Mouse (Mus musculus) hindbrain, postnatal 0 days (tissue): Measurements from ENCODE around the gene Tmprss3. TPM values are rescaled to one million over a fixed set of nuclear protein-coding genes. Genes with fewer than 3 reads are reported as not detected.
A peak's percentile ranks its signal among the peaks of the same experiment; 100 is the strongest.

Experiments used
- ATAC-seq: fragments of 200-750 bp; cut with Nextera tagmentation; 2 replicates; pipeline ENCODE4 v1.8.0; 2017; ENCODE audit warnings: mild to moderate bottlenecking, moderate TSS enrichment, moderate library complexity
- DNase-seq: peaks from one replicate; pipeline ENCODE4 v3.0.0-alpha.2; 2015; ENCODE audit warnings: low spot score
- H3K27ac ChIP-seq: fragments of 300-500 bp; sonication (generic); 2 replicates; pipeline ENCODE4 v1.5.1; 2014; ENCODE audit warnings: mild to moderate bottlenecking
- H3K27me3 ChIP-seq: fragments of 300-500 bp; sonication (generic); 2 replicates; pipeline ENCODE4 v1.6.1; 2014; ENCODE audit warnings: low read length, mixed read lengths; ENCODE audit not compliant: insufficient read depth
- H3K36me3 ChIP-seq: fragments of 300-500 bp; sonication (generic); 2 replicates; pipeline ENCODE4 v1.6.1; 2014; ENCODE audit warnings: low read length, mixed read lengths; ENCODE audit not compliant: insufficient read depth
- H3K4me1 ChIP-seq: fragments of 300-500 bp; sonication (generic); 2 replicates; pipeline ENCODE4 v1.6.1; 2014; ENCODE audit warnings: antibody characterized with exemption, low read length, mixed read lengths; ENCODE audit not compliant: insufficient read depth
- H3K4me2 ChIP-seq: fragments of 300-500 bp; sonication (generic); 2 replicates; pipeline ENCODE4 v1.6.1; 2014; ENCODE audit warnings: low read depth, mild to moderate bottlenecking, low read length, moderate library complexity, mixed read lengths
- H3K4me3 ChIP-seq: fragments of 300-500 bp; sonication (generic); 2 replicates; pipeline ENCODE4 v1.5.1; 2014; ENCODE audit warnings: low read length
- H3K9ac ChIP-seq: fragments of 300-500 bp; sonication (generic); replicated peaks from 2 replicates; pipeline ENCODE4 v1.6.1; 2014; ENCODE audit warnings: mild to moderate bottlenecking, low read length, moderate library complexity, mixed read lengths
- H3K9me3 ChIP-seq: fragments of 300-500 bp; sonication (generic); 2 replicates; pipeline ENCODE4 v1.6.1; 2016; ENCODE audit warnings: low read length, mixed read lengths
- CTCF ChIP-seq: IDR thresholded peaks from 2 replicates; pipeline ENCODE4 v1.5.1; 2016; ENCODE audit warnings: antibody characterized with exemption, control low read depth, low read depth
- WGBS: fragments of 180-500 bp; shearing (Covaris S2); extraction: QIAGEN DNeasy Blood & Tissue Kit; methylation state at CpG from one replicate; pipeline ENCODE4 v1.1.7; 2014; 5-methylcytosine and 5-hydroxymethylcytosine counted together
- polyA plus RNA-seq: library from polyadenylated mRNA; unstranded; fragments of >200 nt; fragmentation: Nextera tagmentation; extraction: Ambion mirVana; gene quantifications from 2 replicates; pipeline ENCODE4 v1.2.1, GENCODE M21; 2015
- total RNA-seq: library from RNA; depleted of rRNA; stranded (reverse); fragments of >200 nt; gene quantifications from 2 replicates; pipeline ENCODE4 v1.2.3, GENCODE M21; 2014

The Tmprss3 gene
- total and polyA plus RNA-seq, 2 experiments from 2014 or later, result 0.10 to 0.23 TPM

GRCm38 (mm10) chr17:31196283-31196682, 2.5 kb downstream of the Tmprss3 start:
- Histone ChIP-seq H3K4me2 (no peak overlapping the region), H3K4me3 (no peak overlapping the region), H3K4me1 (no peaks in the 10 kb centered on the region), H3K9me3 (no peaks in the 10 kb centered on the region), H3K36me3 (no peaks in the 10 kb centered on the region), H3K9ac (no peak overlapping the region), H3K27me3 (no peaks in the 10 kb centered on the region), H3K27ac (no peak overlapping the region)
- 90% methylated on average over 7 of the region's 7 CpGs for WGBS
- no peak for DNase-seq
- no peak for TF ChIP-seq CTCF
- ATAC-seq, result no peak

DNA sequence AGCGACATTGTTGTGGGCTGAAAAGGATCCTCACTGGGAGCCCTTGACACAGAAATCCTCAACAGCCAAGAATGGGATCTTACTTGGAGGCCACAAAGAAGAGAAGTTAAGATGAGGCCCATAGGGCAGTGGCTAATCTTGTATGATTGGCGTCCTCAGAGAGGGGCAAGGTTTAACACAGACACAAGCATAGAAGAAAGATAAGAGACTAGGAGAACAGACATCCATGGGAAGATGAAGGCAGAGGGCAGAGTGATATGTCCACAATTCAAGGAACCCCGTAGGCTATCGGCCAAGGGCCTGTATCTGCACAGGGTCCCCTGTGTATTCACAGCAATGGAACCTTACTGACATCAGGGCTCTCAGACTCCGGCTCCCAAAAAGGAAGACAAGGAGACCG, 3.6 kb downstream of the Tmprss3 start:
- Histone ChIP-seq H3K27ac (no peak overlapping the region), H3K4me1 (no peaks in the 10 kb centered on the region), H3K4me2 (no peak overlapping the region), H3K9ac (no peak overlapping the region), H3K27me3 (no peaks in the 10 kb centered on the region), H3K4me3 (no peak overlapping the region), H3K36me3 (no peaks in the 10 kb centered on the region), H3K9me3 (no peaks in the 10 kb centered on the region)
- WGBS, result 79% methylated on average over 6 of the region's 6 CpGs
- TF ChIP-seq CTCF, result no peak
- DNase-seq, result no peak
- ATAC-seq, result no peak

DNA sequence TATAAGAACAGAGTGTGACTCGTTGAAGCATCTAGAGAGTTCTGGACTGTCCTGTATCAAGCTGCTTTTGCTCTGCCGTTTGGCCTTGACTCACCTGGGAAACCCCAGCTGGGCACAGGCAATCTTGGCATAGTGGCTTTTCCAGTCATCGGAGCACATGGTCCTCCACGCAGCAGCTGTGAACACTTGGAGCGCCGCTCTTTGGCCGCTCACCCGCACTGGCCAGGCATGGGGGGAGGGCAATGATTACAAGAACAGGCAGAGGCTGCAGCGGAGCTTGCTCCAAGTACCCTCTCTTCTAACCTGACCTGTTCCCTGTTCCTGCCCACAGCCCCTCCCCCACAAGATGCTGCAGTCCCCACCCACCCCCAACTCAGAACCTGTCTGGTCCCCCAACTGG, 5.4 kb downstream of the Tmprss3 start:
- H3K36me3 ChIP-seq, result no peaks in the 10 kb centered on the region
- no peak overlapping the region for H3K4me2 ChIP-seq
- H3K4me1 ChIP-seq, result no peaks in the 10 kb centered on the region
- DNase-seq, result no peak
- no peaks in the 10 kb centered on the region for H3K27me3 ChIP-seq
- WGBS, result 73% methylated on average over 9 of the region's 9 CpGs
- ATAC-seq, result peak; percentile 38; the same call in 1 of the 2 replicates
- H3K27ac ChIP-seq, result no peak overlapping the region
- H3K9ac ChIP-seq, result no peak overlapping the region
- no peak for TF ChIP-seq CTCF
- H3K9me3 ChIP-seq, result no peaks in the 10 kb centered on the region
- no peak overlapping the region for H3K4me3 ChIP-seq

DNA sequence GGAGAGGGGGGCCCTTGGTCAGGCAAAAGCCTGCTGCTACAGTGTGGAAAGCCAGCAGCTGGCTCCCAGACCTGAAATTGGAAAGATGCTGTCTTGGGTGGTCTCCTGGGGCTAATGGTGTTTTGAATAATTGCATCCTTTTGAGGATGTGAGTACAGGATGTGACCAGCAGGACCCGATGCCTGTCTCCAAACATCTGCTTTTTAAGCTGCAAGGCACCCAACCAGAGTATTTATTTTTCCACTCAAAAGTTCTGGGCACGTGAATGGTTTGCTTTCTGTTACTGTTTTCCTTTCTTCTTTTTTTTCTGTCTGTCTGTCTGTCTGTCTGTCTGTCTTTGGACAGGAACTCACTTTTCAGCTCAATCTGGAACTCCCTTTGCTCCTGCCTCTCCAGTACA, 6.1 kb downstream of the Tmprss3 start:
- Histone ChIP-seq H3K27ac (no peak overlapping the region), H3K4me1 (no peaks in the 10 kb centered on the region), H3K36me3 (no peaks in the 10 kb centered on the region), H3K4me3 (no peak overlapping the region), H3K9ac (no peak overlapping the region), H3K27me3 (no peaks in the 10 kb centered on the region), H3K9me3 (no peaks in the 10 kb centered on the region), H3K4me2 (no peak overlapping the region)
- TF ChIP-seq CTCF, result no peak
- WGBS, result 73% methylated on average over 2 of the region's 2 CpGs
- ATAC-seq, result no peak
- no peak for DNase-seq

DNA sequence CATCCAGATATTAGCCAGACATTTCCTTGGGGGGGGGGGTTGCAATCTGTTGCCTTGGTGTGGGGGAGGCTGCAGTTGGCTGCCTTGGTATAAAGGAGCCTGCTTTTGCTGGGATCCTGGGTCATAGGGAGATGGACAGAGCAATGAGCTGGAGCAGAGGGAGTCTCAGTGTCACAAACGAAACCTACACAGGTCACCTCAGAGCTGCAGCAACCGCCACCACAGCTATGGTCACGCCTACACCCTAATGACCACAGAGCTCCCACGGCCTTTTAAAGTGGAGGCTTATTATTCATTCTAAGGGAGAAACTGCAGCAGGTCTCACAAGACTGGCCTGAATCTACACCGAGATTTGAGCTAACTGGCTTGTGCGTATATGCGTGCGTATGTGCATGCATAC, 7.0 kb downstream of the Tmprss3 start:
- Histone ChIP-seq H3K9ac (no peak overlapping the region), H3K4me1 (no peaks in the 10 kb centered on the region), H3K9me3 (no peaks in the 10 kb centered on the region), H3K27me3 (no peaks in the 10 kb centered on the region), H3K4me2 (no peak overlapping the region), H3K4me3 (no peak overlapping the region), H3K27ac (no peak overlapping the region), H3K36me3 (no peaks in the 10 kb centered on the region)
- TF ChIP-seq CTCF, result no peak
- 73% methylated on average over 8 of the region's 8 CpGs for WGBS
- ATAC-seq (no peak), DNase-seq (no peak)

GRCm38 (mm10) chr17:31187370-31187769, 11.4 kb downstream of the Tmprss3 start:
- ATAC-seq (no peak), DNase-seq (peak; percentile 86)
- peak; percentile 93 for TF ChIP-seq CTCF
- no peaks in the 10 kb centered on the region for H3K36me3 ChIP-seq
- H3K9ac ChIP-seq, result no peak overlapping the region
- no peak overlapping the region for H3K4me2 ChIP-seq
- H3K9me3 ChIP-seq, result no peaks in the 10 kb centered on the region
- WGBS, result 22% methylated on average over 4 of the region's 4 CpGs
- no peaks in the 10 kb centered on the region for H3K4me1 ChIP-seq
- H3K4me3 ChIP-seq, result no peak overlapping the region
- no peaks in the 10 kb centered on the region for H3K27me3 ChIP-seq
- no peak overlapping the region for H3K27ac ChIP-seq

GRCm38 (mm10) chr17:31184269-31184990, 14.3 kb downstream of the Tmprss3 start:
- TF ChIP-seq CTCF, result no peak
- no peak overlapping the region for H3K9ac ChIP-seq
- H3K4me2 ChIP-seq, result no peak overlapping the region
- H3K4me1 ChIP-seq, result no peaks in the 10 kb centered on the region
- H3K36me3 ChIP-seq, result no peaks in the 10 kb centered on the region
- DNase-seq, result no peak
- no peak overlapping the region for H3K27ac ChIP-seq
- no peaks in the 10 kb centered on the region for H3K9me3 ChIP-seq
- ATAC-seq, result no peak
- 84% methylated on average over 12 of the region's 12 CpGs for WGBS
- no peak overlapping the region for H3K4me3 ChIP-seq
- no peaks in the 10 kb centered on the region for H3K27me3 ChIP-seq
